Mouse (Mus musculus): ENCODE measurements around the gene Cyp4f18. TPM values are rescaled to one million over a fixed set of nuclear protein-coding genes. Genes with fewer than 3 reads are reported as not detected.
"Not testable (repeated sequence)": the region's sequence is repeated elsewhere in the genome, so short reads cannot be mapped to it uniquely, and the experiment has no call there.

Gene Cyp4f18
- polyA plus RNA-seq, 1 experiment from 2014 or later, result 0.23 TPM

DNA sequence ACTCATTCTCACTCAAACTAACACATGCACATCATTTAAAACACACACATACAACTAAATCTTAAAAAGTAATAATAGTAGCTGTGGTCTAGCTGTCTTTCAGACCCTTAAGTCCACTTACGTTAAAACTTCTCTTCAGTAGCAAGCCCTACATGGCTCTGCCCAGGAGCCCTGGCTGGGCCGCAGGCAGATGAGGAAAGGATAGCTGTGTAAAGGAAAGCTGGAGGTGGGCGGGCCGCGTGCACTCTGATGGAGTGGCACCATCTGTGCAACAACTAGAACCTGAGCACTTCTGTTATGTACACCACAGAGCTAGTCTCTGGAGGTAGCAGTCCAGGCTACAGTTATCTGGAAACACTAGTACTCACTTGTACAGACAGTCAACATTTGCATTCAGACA lies 42.2 kb downstream of the Cyp4f18 start:
- ATAC-seq, result no peak
- no peak for DNase-seq (ENCODE audit: low spot score)
- WGBS, result 97% methylated on average over 5 of the region's 5 CpGs
- Histone ChIP-seq H3K9me3 (replicated peaks; ENCODE audit: control insufficient read depth, low read length) (peaks cover 12% of the 10 kb centered on the region), H3K4me1 (ENCODE audit: control insufficient read depth, insufficient read depth, low read length) (no peaks in the 10 kb centered on the region), H3K9ac (ENCODE audit: low read length) (no peak overlapping the region), H3K36me3 (ENCODE audit: control insufficient read depth, insufficient read depth, low read length) (peaks cover 44% of the 10 kb centered on the region), H3K27ac (ENCODE audit: low read depth, low read length) (no peak overlapping the region), H3K27me3 (replicated peaks; ENCODE audit: control insufficient read depth, insufficient read depth, low read length) (no peaks in the 10 kb centered on the region), H3K4me3 (ENCODE audit: low read depth, low read length) (no peak overlapping the region), H3K4me2 (ENCODE audit: low read length) (no peak overlapping the region)

DNA sequence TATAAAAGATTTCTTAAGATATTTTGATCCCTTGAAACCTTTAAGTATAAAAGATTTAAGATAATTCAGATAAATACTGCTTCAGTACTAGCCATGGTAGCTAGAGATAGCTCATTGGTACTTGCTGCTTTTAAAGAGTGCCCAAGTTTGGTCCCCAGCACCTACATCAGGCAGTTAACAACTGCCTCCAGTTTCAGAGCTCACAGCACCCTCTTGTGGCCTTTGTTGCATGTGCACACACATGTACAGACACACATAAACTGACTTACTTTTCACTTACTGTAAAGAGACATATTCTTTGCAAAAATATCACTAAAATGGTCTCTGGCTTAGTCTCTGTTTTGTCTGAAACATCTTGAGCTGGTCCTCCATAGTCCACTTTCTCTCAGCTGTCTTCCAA lies 43.0 kb downstream of the Cyp4f18 start:
- Histone ChIP-seq H3K4me1 (ENCODE audit: control insufficient read depth, insufficient read depth, low read length) (no peaks in the 10 kb centered on the region), H3K27ac (ENCODE audit: low read depth, low read length) (no peak overlapping the region), H3K9ac (ENCODE audit: low read length) (no peak overlapping the region), H3K4me2 (ENCODE audit: low read length) (no peak overlapping the region), H3K4me3 (ENCODE audit: low read depth, low read length) (no peak overlapping the region), H3K36me3 (ENCODE audit: control insufficient read depth, insufficient read depth, low read length) (peaks cover 44% of the 10 kb centered on the region), H3K27me3 (replicated peaks; ENCODE audit: control insufficient read depth, insufficient read depth, low read length) (no peaks in the 10 kb centered on the region), H3K9me3 (replicated peaks; ENCODE audit: control insufficient read depth, low read length) (peaks cover 12% of the 10 kb centered on the region)
- no peak for DNase-seq (ENCODE audit: low spot score)
- no peak for ATAC-seq

DNA sequence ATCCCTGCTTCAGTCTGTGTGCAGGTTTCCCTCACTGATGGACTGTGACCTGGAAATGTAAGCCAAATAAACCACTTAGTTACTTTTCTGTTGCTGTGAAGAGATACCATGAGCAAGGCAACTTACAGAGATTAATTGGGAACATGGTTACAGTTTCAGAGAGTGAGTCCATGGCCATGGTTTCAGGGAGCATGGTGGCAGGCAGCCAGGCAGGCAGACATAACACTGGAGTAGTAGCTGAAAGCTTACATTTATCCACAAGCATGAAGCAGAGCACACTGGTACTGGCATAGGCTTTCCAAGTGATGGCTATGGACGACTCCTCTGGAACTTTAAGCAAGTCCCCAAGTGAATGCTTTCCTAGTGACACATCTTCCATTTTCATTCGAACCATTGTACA lies 44.3 kb downstream of the Cyp4f18 start:
- H3K4me1 ChIP-seq (ENCODE audit: control insufficient read depth, insufficient read depth, low read length), result no peaks in the 10 kb centered on the region
- H3K4me2 ChIP-seq (ENCODE audit: low read length), result no peak overlapping the region
- 95% methylated on average over 2 of the region's 2 CpGs for WGBS
- peaks cover 12% of the 10 kb centered on the region for H3K9me3 ChIP-seq (replicated peaks; ENCODE audit: control insufficient read depth, low read length)
- H3K27ac ChIP-seq (ENCODE audit: low read depth, low read length), result no peak overlapping the region
- H3K27me3 ChIP-seq (replicated peaks; ENCODE audit: control insufficient read depth, insufficient read depth, low read length), result no peaks in the 10 kb centered on the region
- H3K4me3 ChIP-seq (ENCODE audit: low read depth, low read length), result no peak overlapping the region
- ATAC-seq (no peak), DNase-seq (ENCODE audit: low spot score) (no peak)
- H3K36me3 ChIP-seq (ENCODE audit: control insufficient read depth, insufficient read depth, low read length), result peaks cover 44% of the 10 kb centered on the region
- no peak overlapping the region for H3K9ac ChIP-seq (ENCODE audit: low read length)

DNA sequence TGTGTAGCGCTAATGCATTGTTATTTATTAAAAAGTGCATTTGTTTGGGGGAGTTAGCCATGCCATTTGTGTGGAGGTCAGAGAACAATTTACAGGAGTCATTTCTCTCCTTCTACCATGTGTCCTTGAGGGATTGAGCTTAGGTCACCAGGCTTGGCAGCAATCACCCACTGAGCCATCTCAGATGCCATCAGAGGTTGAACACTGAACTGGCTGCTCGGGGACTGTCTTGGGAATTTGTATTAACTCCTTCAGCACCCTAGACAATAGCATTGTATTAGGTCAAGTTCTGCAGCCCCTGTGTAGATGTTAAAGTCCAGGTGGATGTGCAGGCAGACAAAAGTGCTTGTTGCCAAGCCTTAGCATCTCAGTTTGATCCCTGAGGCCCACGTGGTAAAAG lies 45.4 kb downstream of the Cyp4f18 start:
- DNase-seq (ENCODE audit: low spot score) (no peak), ATAC-seq (no peak)
- Histone ChIP-seq H3K27me3 (replicated peaks; ENCODE audit: control insufficient read depth, insufficient read depth, low read length) (no peaks in the 10 kb centered on the region), H3K4me1 (ENCODE audit: control insufficient read depth, insufficient read depth, low read length) (no peaks in the 10 kb centered on the region), H3K4me2 (ENCODE audit: low read length) (no peak overlapping the region), H3K9ac (ENCODE audit: low read length) (no peak overlapping the region), H3K36me3 (ENCODE audit: control insufficient read depth, insufficient read depth, low read length) (peaks cover 37% of the 10 kb centered on the region), H3K27ac (ENCODE audit: low read depth, low read length) (no peak overlapping the region), H3K9me3 (replicated peaks; ENCODE audit: control insufficient read depth, low read length) (peaks cover 12% of the 10 kb centered on the region), H3K4me3 (ENCODE audit: low read depth, low read length) (no peak overlapping the region)
- 92% methylated on average over 3 of the region's 3 CpGs for WGBS

DNA sequence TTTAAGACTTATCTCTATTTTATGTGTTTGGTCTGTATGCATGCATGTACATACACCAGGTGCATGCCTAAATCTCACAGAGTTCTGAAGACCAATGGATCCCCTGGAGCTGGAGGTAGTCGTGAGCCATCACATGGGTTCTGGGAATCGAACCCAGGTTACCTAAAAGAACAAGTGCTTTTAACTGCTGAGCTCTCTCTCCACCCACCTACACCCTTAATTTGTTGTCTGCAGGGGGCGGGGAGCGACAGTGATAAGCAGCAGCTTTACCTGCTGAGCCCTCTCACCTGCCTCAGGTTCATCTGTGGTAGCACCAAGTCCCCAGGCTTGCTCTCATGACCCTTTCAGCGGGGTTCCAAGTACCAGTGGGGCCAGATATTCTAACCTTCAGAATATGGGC lies 47.6 kb downstream of the Cyp4f18 start:
- H3K27ac ChIP-seq (ENCODE audit: low read depth, low read length), result no peak overlapping the region
- 93% methylated on average over 5 of the region's 5 CpGs for WGBS
- H3K4me1 ChIP-seq (ENCODE audit: control insufficient read depth, insufficient read depth, low read length), result no peaks in the 10 kb centered on the region
- peaks cover 5% of the 10 kb centered on the region for H3K9me3 ChIP-seq (replicated peaks; ENCODE audit: control insufficient read depth, low read length)
- no peak overlapping the region for H3K9ac ChIP-seq (ENCODE audit: low read length)
- no peak for DNase-seq (ENCODE audit: low spot score)
- H3K36me3 ChIP-seq (ENCODE audit: control insufficient read depth, insufficient read depth, low read length), result peaks cover 14% of the 10 kb centered on the region
- ATAC-seq, result no peak
- H3K4me2 ChIP-seq (ENCODE audit: low read length), result no peak overlapping the region
- H3K27me3 ChIP-seq (replicated peaks; ENCODE audit: control insufficient read depth, insufficient read depth, low read length), result no peaks in the 10 kb centered on the region
- H3K4me3 ChIP-seq (ENCODE audit: low read depth, low read length), result no peak overlapping the region

DNA sequence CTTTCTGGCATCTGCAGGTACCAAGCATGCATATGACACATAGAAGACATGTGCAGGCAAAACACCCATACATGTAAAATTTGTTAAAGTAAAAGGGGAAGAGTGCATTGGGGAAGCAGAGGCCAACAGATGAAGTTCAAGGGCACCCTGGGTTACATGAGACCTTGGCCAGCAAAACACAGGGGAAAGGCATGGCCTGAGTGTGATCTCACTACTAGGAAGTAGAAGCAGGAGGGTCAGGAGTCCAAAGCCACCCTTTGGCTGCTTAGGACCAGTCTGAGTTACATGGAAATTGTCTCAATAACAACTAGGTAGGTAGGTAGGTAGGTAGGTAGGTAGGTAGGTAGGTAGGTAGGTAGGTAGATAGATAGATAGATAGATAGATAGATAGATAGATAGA lies 48.9 kb downstream of the Cyp4f18 start:
- H3K27me3 ChIP-seq (replicated peaks; ENCODE audit: control insufficient read depth, insufficient read depth, low read length), result no peaks in the 10 kb centered on the region
- no peak overlapping the region for H3K9ac ChIP-seq (ENCODE audit: low read length)
- H3K4me3 ChIP-seq (ENCODE audit: low read depth, low read length), result no peak overlapping the region
- H3K4me1 ChIP-seq (ENCODE audit: control insufficient read depth, insufficient read depth, low read length), result no peaks in the 10 kb centered on the region
- DNase-seq (ENCODE audit: low spot score), result no peak
- H3K9me3 ChIP-seq (replicated peaks; ENCODE audit: control insufficient read depth, low read length), result no peaks in the 10 kb centered on the region; the same call in none of the 2 replicates
- H3K4me2 ChIP-seq (ENCODE audit: low read length), result no peak overlapping the region
- H3K36me3 ChIP-seq (ENCODE audit: control insufficient read depth, insufficient read depth, low read length), result peaks cover 4% of the 10 kb centered on the region
- no peak overlapping the region for H3K27ac ChIP-seq (ENCODE audit: low read depth, low read length)
- ATAC-seq, result no peak

DNA sequence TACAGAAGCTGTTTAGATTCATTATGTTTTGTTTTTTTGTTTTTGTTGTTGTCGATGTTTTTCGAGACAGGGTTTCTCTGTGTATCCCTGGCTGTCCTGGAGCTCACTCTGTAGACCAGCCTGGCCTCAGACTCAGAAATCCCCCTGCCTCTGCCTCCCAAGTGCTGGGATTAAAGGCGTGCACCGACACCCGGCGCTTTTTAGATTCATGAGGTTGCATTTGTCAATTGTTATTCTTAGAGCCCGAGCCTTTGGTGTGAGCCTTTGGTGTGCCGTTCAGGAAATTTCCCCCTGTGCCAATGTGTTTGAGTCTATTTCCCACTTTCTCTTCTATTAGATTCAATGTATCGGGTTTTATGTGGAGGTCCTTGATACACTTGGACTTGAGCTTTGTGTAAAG lies 54.8 kb downstream of the Cyp4f18 start:
- DNase-seq (ENCODE audit: low spot score) (no peak), ATAC-seq (no peak)
- 99% methylated on average over 9 of the region's 9 CpGs for WGBS
- H3K27ac ChIP-seq (ENCODE audit: low read depth, low read length), result no peak overlapping the region
- no peaks in the 10 kb centered on the region for H3K36me3 ChIP-seq (ENCODE audit: control insufficient read depth, insufficient read depth, low read length)
- H3K9me3 ChIP-seq (replicated peaks; ENCODE audit: control insufficient read depth, low read length), result peaks cover 6% of the 10 kb centered on the region
- H3K4me2 ChIP-seq (ENCODE audit: low read length), result no peak overlapping the region
- peaks cover 11% of the 10 kb centered on the region for H3K4me1 ChIP-seq (ENCODE audit: control insufficient read depth, insufficient read depth, low read length)
- no peak overlapping the region for H3K4me3 ChIP-seq (ENCODE audit: low read depth, low read length)
- H3K9ac ChIP-seq (ENCODE audit: low read length), result no peak overlapping the region
- H3K27me3 ChIP-seq (replicated peaks; ENCODE audit: control insufficient read depth, insufficient read depth, low read length), result no peaks in the 10 kb centered on the region

DNA sequence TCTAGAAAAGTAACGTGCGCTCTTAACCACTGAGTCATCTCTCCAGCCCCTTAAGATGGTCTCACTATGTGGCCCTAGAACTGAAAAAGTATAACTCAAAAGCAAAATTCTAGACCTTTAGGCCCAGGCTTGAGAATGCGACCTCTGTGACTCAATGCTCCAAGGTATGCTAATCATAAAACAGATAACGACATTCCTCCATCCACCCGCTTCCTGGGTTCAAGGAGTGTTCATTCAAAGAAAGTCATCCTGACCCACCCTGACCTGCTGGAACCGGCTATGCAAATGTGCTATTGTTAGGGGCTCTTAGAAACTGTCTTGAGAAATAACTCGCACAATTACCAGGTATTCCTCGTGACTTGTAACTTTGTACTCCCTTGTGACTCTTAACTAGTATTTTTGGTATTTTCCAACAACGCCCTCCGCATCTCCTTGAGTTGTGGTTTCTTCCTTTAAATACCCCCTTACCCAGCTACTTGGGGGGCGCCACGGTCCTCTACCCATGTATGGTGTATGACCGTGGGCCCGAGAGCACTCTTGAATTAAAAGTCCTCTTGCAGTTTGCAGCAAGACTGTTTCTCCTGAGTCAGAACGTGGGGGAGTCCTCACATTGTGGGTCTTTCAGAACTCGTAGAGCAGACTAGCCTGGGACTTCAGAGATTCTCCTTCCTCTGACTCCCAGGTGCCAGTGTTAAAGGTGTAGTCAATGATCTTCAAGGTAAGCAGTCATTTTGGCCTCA lies 56.3 kb downstream of the Cyp4f18 start:
- H3K36me3 ChIP-seq (ENCODE audit: control insufficient read depth, insufficient read depth, low read length); H3K4me2 ChIP-seq (ENCODE audit: low read length); H3K27ac ChIP-seq (ENCODE audit: low read depth, low read length); H3K9ac ChIP-seq (ENCODE audit: low read length); H3K27me3 ChIP-seq (replicated peaks; ENCODE audit: control insufficient read depth, insufficient read depth, low read length); H3K4me3 ChIP-seq (ENCODE audit: low read depth, low read length); H3K9me3 ChIP-seq (replicated peaks; ENCODE audit: control insufficient read depth, low read length); DNase-seq (ENCODE audit: low spot score); ATAC-seq: not testable (repeated sequence)
- WGBS, result 97% methylated on average over 16 of the region's 16 CpGs
- H3K4me1 ChIP-seq (ENCODE audit: control insufficient read depth, insufficient read depth, low read length), result peaks cover 11% of the 10 kb centered on the region

DNA sequence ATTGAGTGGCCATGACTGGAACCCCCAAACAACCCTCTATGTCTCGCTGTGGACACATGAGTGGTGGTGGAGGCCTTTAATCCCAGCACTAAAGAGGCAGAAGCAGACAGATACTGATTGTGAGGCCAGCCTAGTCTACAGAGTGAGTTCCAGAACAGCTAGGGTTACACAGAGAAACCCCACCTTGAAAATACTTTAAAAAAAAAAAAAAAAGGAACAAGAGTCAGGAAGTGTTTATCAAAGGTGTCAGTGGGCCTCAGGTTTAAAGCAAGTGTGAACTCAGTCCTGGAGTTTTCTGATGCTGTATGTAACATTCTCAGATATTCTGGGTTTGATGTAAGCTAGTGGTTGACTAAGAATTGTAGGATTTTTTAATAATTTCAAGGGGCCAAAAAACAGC lies 56.9 kb downstream of the Cyp4f18 start:
- H3K27ac ChIP-seq (ENCODE audit: low read depth, low read length), result no peak overlapping the region
- H3K4me3 ChIP-seq (ENCODE audit: low read depth, low read length), result no peak overlapping the region
- 100% methylated on average over 1 of the region's 1 CpGs for WGBS
- ATAC-seq (no peak), DNase-seq (ENCODE audit: low spot score) (no peak)
- peaks cover 6% of the 10 kb centered on the region for H3K9me3 ChIP-seq (replicated peaks; ENCODE audit: control insufficient read depth, low read length)
- H3K4me2 ChIP-seq (ENCODE audit: low read length), result no peak overlapping the region
- no peak overlapping the region for H3K9ac ChIP-seq (ENCODE audit: low read length)
- H3K27me3 ChIP-seq (replicated peaks; ENCODE audit: control insufficient read depth, insufficient read depth, low read length), result no peaks in the 10 kb centered on the region
- H3K4me1 ChIP-seq (ENCODE audit: control insufficient read depth, insufficient read depth, low read length), result peaks cover 11% of the 10 kb centered on the region
- no peaks in the 10 kb centered on the region for H3K36me3 ChIP-seq (ENCODE audit: control insufficient read depth, insufficient read depth, low read length)

Measured in forebrain, embryonic 14.5 days (tissue).